Mouse (Mus musculus): ENCODE measurements around the gene Fxyd6. TPM values are rescaled to one million over a fixed set of nuclear protein-coding genes. Genes with fewer than 3 reads are reported as not detected.

Fxyd6 gene
- polyA plus RNA-seq, 1 experiment, result not detected

GRCm38 (mm10) chr9:45402957-45403356 is 33.0 kb downstream of the Fxyd6 start:
- Histone ChIP-seq H3K4me1 (ENCODE audit: control insufficient read depth) (no peaks in the 10 kb centered on the region), H3K27me3 (ENCODE audit: control insufficient read depth) (no peaks in the 10 kb centered on the region; the same call in 1 of the 2 replicates), H3K36me3 (ENCODE audit: control insufficient read depth) (no peaks in the 10 kb centered on the region), H3K9me3 (ENCODE audit: control insufficient read depth, low read length) (no peaks in the 10 kb centered on the region), H3K4me3 (replicated peaks) (no peak overlapping the region)
- TF ChIP-seq GATA1 (IDR thresholded peaks at IDR 0.05; ENCODE audit: low read length), result no peak
- TF ChIP-seq TAL1 (IDR thresholded peaks at IDR 0.05; ENCODE audit: low read length), result no peak

GRCm38 (mm10) chr9:45405694-45406093 is 35.7 kb downstream of the Fxyd6 start:
- no peaks in the 10 kb centered on the region for H3K4me1 ChIP-seq (ENCODE audit: control insufficient read depth)
- no peaks in the 10 kb centered on the region; the same call in 1 of the 2 replicates for H3K27me3 ChIP-seq (ENCODE audit: control insufficient read depth)
- no peak for TF ChIP-seq GATA1 (IDR thresholded peaks at IDR 0.05; ENCODE audit: low read length)
- TF ChIP-seq TAL1 (IDR thresholded peaks at IDR 0.05; ENCODE audit: low read length), result no peak
- H3K36me3 ChIP-seq (ENCODE audit: control insufficient read depth), result no peaks in the 10 kb centered on the region
- no peaks in the 10 kb centered on the region for H3K9me3 ChIP-seq (ENCODE audit: control insufficient read depth, low read length)
- H3K4me3 ChIP-seq (replicated peaks), result no peak overlapping the region

GRCm38 (mm10) chr9:45406808-45407207 is 36.8 kb downstream of the Fxyd6 start:
- no peak for TF ChIP-seq GATA1 (IDR thresholded peaks at IDR 0.05; ENCODE audit: low read length)
- no peak for TF ChIP-seq TAL1 (IDR thresholded peaks at IDR 0.05; ENCODE audit: low read length)
- no peaks in the 10 kb centered on the region for H3K9me3 ChIP-seq (ENCODE audit: control insufficient read depth, low read length)
- no peak overlapping the region for H3K4me3 ChIP-seq (replicated peaks)
- no peaks in the 10 kb centered on the region for H3K4me1 ChIP-seq (ENCODE audit: control insufficient read depth)
- no peaks in the 10 kb centered on the region; the same call in 1 of the 2 replicates for H3K27me3 ChIP-seq (ENCODE audit: control insufficient read depth)
- H3K36me3 ChIP-seq (ENCODE audit: control insufficient read depth), result no peaks in the 10 kb centered on the region

- no peaks in the 10 kb centered on the region for H3K4me1 ChIP-seq (ENCODE audit: control insufficient read depth)
- H3K27me3 ChIP-seq (ENCODE audit: control insufficient read depth), result no peaks in the 10 kb centered on the region; the same call in 1 of the 2 replicates
- H3K36me3 ChIP-seq (ENCODE audit: control insufficient read depth), result no peaks in the 10 kb centered on the region
- H3K9me3 ChIP-seq (ENCODE audit: control insufficient read depth, low read length), result no peaks in the 10 kb centered on the region
- no peak overlapping the region for H3K4me3 ChIP-seq (replicated peaks)
- TF ChIP-seq TAL1 (IDR thresholded peaks at IDR 0.05; ENCODE audit: low read length), result no peak
- TF ChIP-seq GATA1 (IDR thresholded peaks at IDR 0.05; ENCODE audit: low read length), result no peak
Observed at GRCm38 (mm10) chr9:45407706-45408675, 38.0 kb downstream of the Fxyd6 start.

- TF ChIP-seq TAL1 (IDR thresholded peaks at IDR 0.05; ENCODE audit: low read length) (no peak), GATA1 (IDR thresholded peaks at IDR 0.05; ENCODE audit: low read length) (no peak)
- no peaks in the 10 kb centered on the region for H3K27me3 ChIP-seq (ENCODE audit: control insufficient read depth)
Observed at GRCm38 (mm10) chr9:45410193-45410592, 40.2 kb downstream of the Fxyd6 start.

GRCm38 (mm10) chr9:45410614-45411013 is 40.6 kb downstream of the Fxyd6 start:
- TF ChIP-seq TAL1 (IDR thresholded peaks at IDR 0.05; ENCODE audit: low read length), result no peak
- no peak for TF ChIP-seq GATA1 (IDR thresholded peaks at IDR 0.05; ENCODE audit: low read length)
- Histone ChIP-seq H3K36me3 (ENCODE audit: control insufficient read depth) (no peaks in the 10 kb centered on the region), H3K9me3 (ENCODE audit: control insufficient read depth, low read length) (no peaks in the 10 kb centered on the region), H3K27me3 (ENCODE audit: control insufficient read depth) (no peaks in the 10 kb centered on the region), H3K4me1 (ENCODE audit: control insufficient read depth) (no peaks in the 10 kb centered on the region), H3K4me3 (replicated peaks) (no peak overlapping the region)

More at GRCm38 (mm10) chr9:45410193-45410592, 40.2 kb downstream of the Fxyd6 start:
- H3K36me3 ChIP-seq (ENCODE audit: control insufficient read depth), result no peaks in the 10 kb centered on the region
- no peak overlapping the region for H3K4me3 ChIP-seq (replicated peaks)
- no peaks in the 10 kb centered on the region for H3K4me1 ChIP-seq (ENCODE audit: control insufficient read depth)
- no peaks in the 10 kb centered on the region for H3K9me3 ChIP-seq (ENCODE audit: control insufficient read depth, low read length)

- no peaks in the 10 kb centered on the region for H3K4me1 ChIP-seq (ENCODE audit: control insufficient read depth)
- no peak overlapping the region for H3K4me3 ChIP-seq (replicated peaks)
- H3K9me3 ChIP-seq (ENCODE audit: control insufficient read depth, low read length), result no peaks in the 10 kb centered on the region
- no peaks in the 10 kb centered on the region for H3K36me3 ChIP-seq (ENCODE audit: control insufficient read depth)
- TF ChIP-seq GATA1 (IDR thresholded peaks at IDR 0.05; ENCODE audit: low read length), result no peak
- no peak for TF ChIP-seq TAL1 (IDR thresholded peaks at IDR 0.05; ENCODE audit: low read length)
- no peaks in the 10 kb centered on the region for H3K27me3 ChIP-seq (ENCODE audit: control insufficient read depth)
Observed at GRCm38 (mm10) chr9:45411111-45411510, 41.1 kb downstream of the Fxyd6 start.

GRCm38 (mm10) chr9:45411803-45412202 is 41.8 kb downstream of the Fxyd6 start:
- Histone ChIP-seq H3K36me3 (ENCODE audit: control insufficient read depth) (no peaks in the 10 kb centered on the region), H3K9me3 (ENCODE audit: control insufficient read depth, low read length) (no peaks in the 10 kb centered on the region), H3K4me3 (replicated peaks) (no peak overlapping the region), H3K27me3 (ENCODE audit: control insufficient read depth) (no peaks in the 10 kb centered on the region), H3K4me1 (ENCODE audit: control insufficient read depth) (no peaks in the 10 kb centered on the region)
- no peak for TF ChIP-seq GATA1 (IDR thresholded peaks at IDR 0.05; ENCODE audit: low read length)
- no peak for TF ChIP-seq TAL1 (IDR thresholded peaks at IDR 0.05; ENCODE audit: low read length)

GRCm38 (mm10) chr9:45412287-45412686 is 42.3 kb downstream of the Fxyd6 start:
- Histone ChIP-seq H3K27me3 (ENCODE audit: control insufficient read depth) (no peaks in the 10 kb centered on the region), H3K9me3 (ENCODE audit: control insufficient read depth, low read length) (no peaks in the 10 kb centered on the region), H3K4me1 (ENCODE audit: control insufficient read depth) (no peaks in the 10 kb centered on the region), H3K36me3 (ENCODE audit: control insufficient read depth) (no peaks in the 10 kb centered on the region), H3K4me3 (replicated peaks) (no peak overlapping the region)
- TF ChIP-seq GATA1 (IDR thresholded peaks at IDR 0.05; ENCODE audit: low read length) (no peak), TAL1 (IDR thresholded peaks at IDR 0.05; ENCODE audit: low read length) (no peak)
